Mouse (Mus musculus): ENCODE results near the gene Gm5591. TPM values are rescaled to one million over a fixed set of nuclear protein-coding genes. Genes with fewer than 3 reads are reported as not detected.
"Not testable (repeated sequence)": the region's sequence is repeated elsewhere in the genome, so short reads cannot be mapped to it uniquely, and the experiment has no call there.

Gm5591 gene
- not detected for total RNA-seq (2022)

- DNase-seq: not testable (repeated sequence)
These were observed at the start of gene Gm5591 for GRCm38 (mm10) chr7:38528093-38528492. Gm5591 (minus strand) TSS chr7:38528193.

GRCm38 (mm10) chr7:38488468-38488867 lies 39.5 kb downstream of the Gm5591 start:
- DNase-seq: not testable (repeated sequence)
